Mouse (Mus musculus): ENCODE results near the gene Barx2.

Gene Barx2

DNA sequence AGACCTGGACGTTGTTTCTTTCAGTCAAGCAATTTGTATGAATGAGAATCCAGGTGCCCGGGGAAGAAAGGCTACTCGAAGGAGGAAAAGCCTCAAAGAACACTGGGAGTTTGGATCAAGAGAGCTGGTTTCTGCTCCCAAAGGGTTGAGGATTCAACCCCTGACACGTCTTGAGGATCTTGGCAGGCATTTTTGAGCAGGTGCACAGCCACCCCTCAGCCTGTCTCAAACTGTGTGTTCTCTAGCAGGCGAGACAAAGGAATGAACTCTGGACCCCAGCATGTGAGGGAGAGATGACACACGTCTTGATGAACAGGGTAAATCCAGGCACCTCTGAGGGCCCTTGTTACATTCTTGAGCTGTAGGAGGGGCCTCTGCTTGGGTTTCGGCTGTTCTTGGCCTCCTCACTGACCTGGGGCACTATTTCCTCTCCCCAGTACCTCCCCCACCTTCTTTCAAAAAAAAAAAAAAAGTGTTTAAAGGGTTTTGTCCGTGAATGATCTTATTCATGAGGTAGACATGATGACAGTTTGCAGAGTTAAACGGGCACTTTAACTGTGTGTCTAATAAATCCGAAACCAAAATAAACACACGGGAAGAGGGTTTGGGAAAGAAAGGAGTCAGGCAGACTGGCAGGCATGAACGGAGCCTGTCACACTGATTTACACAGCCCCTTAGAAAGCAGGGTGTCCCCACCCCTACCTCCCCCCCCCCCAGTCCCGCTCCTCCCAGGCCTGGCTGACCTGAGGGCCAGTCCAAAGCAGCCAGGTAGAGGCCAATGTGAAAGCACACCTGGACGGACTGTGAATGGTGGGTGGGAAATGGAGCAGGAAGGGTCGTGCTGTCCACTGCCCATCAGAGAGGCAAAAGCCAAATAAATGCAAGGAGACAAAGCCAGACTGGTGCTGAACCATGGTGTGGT lies 73.9 kb downstream of the Barx2 start:
- no peak for DNase-seq (ENCODE audit: low read depth in 1 of 2, low spot score in 2 of 2)

GRCm38 (mm10) chr9:31838047-31838446 lies 75.2 kb downstream of the Barx2 start:
- no peak for DNase-seq (ENCODE audit: low read depth in 1 of 2, low spot score in 2 of 2)

GRCm38 (mm10) chr9:31808753-31809152 lies 104.5 kb downstream of the Barx2 start:
- DNase-seq (ENCODE audit: low read depth in 1 of 2, low spot score in 2 of 2), result no peak

GRCm38 (mm10) chr9:31802641-31803040 lies 110.6 kb downstream of the Barx2 start:
- no peak for DNase-seq (ENCODE audit: low read depth in 1 of 2, low spot score in 2 of 2)
